Mouse (Mus musculus) cerebellum, postnatal 4 days (tissue): Measurements from ENCODE around the gene Gm21996.
"Not testable (repeated sequence)": the region's sequence is repeated elsewhere in the genome, so short reads cannot be mapped to it uniquely, and the experiment has no call there.

ENCODE experiments used
- DNase-seq, 2 experiments: peaks; one replicate each; pipeline ENCODE4 v3.0.0; 2022; ENCODE audit warnings: low spot score in 2 of 2, mixed read lengths in 1 of 2

The Gm21996 gene

DNA sequence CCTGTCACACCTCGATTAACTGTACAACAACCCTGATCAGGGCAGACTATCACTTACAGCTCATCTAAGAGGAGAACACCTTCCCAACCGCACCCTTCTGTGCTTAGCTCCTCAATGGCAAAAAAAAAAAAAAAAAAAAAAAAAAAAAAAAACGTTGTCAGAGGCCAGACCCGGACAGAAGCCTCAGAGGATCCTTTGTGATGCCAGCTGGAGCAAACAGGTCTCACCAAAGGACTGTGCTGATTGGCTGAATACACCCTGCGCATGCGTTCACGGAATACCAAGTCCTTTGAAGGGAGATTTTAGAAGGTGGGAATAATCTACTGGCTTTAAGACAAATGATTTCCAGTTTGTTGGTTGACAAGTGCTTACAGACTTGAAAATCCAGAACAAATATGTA is at the start of gene Gm21996:
Gene Gm21996 (minus strand): TSS at position 101 of the 400 bp plus-strand sequence.
- not testable (repeated sequence) for DNase-seq
